Mouse (Mus musculus) naive thymus-derived CD4-positive, alpha-beta T cell, adult 5 months (primary cell): Measurements from ENCODE around the gene Gm11627. TPM values are rescaled to one million over a fixed set of nuclear protein-coding genes. Genes with fewer than 3 reads are reported as not detected.

Source experiments
- polyA plus RNA-seq: library from polyadenylated mRNA; unstranded; fragments of 100-300 nt; shearing (Covaris generic); gene quantifications from one replicate; pipeline ENCODE4 v1.2.1, GENCODE M21; 2017

Gene Gm11627
- not detected for polyA plus RNA-seq

DNA sequence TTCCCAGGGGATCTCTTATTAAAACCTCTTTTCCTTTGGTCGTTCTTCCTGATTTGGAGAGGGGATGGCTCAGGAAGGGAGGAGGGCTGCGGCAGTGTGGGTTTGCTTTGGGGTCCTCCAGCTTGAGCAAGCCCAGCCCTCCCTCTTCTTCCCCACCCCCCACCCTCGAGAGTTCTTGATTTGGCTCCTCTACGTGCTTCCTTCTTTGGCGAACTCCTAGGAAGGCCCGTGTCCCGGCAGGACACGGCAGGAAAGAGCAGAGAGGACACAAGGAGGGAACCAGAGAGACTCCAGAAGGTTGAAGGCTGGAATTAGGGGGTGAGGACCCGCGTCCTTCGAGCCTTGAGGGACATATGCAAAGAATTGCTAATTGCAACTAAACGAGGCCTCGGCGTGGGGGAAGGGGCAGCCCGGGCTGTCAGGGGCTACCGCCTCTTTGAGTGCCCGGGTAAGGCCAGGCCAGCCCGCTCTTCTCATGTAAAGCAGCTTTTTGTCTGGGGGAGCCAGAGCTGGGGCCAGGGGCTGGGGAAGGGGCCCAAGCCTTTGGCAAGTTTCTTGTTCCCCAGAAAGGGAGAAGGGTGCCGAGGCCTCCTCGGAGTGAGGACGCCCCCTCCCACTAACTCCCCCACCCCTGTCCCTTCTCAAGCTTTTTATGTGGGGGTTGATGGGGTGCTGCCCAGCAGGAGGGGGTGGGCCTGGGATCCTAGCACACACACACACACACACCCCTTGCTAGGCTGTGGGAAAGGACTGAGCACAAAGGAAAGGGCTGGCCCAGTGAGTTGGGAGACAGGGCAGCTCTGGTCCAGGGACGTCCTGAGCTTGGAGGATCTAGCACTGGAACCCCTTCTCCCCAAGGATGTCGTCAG lies at the start of gene Gm11627:
Gm11627 (minus strand) TSS at position 297 of the 869 bp plus-strand sequence.

DNA sequence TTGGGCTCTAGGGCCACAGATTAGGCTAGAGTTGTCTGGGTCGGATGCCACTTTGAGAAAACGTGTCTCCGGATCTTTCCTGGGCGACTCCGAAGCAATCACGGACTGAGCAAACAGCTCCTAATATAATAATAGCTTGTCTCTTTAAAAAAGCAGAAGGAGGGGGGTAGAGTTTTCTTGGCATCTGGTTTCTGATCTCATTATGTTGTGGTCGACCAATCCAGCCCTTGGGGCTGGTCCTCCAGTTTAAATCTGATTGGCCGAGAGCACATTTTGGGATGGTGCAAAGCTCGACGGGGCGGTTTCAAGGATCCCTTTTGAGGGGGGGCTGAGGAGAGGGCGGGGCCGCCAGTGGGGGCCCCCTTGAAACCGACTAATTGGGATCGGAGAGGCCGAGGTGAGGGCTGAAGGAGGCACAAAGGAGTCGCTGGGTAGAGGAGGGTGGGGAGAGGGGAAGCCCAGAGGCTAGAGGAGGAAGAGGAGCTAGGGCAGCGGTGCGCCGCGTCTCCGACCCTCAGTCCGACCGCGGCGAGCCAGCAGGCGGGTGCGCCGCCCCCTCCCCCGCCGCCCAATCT lies 24.8 kb upstream of the Gm11627 start, which contains the start of gene Fzd2:
Fzd2 (plus strand) TSS at position 387 of the 575 bp plus-strand sequence.

DNA sequence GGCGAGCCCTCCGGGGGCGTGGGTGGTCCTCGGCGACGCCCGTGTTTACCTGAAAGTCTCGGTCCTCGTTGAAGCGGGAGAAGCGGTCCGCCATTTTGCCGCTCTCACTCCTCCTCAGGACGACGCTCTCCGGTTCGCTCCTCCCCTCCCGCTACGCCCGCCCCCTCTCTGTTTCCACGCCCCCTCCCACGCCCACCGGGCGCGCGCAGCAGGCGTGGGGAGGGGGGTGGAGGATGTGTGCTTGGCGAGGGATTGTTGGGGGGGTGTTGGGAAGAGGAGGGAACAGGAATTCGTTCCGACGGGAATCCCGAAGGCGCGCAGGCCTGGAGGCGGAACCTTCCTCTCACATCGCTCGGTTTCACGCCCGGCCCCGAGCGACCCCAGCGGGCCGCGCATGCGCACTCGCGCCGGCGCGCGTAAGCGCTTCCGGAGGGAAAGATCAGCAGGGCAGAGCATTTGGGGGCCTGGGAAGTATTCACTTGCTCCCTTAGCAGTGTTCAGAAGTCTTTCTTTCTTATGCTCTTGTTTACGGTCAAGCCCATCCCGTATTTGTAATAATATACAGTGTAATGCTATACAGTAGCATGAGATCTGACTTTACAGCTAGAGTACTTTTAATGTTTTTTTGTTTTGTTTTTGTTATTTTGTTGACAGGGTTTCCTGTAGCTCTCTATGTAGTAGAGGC lies 23.1 kb downstream of the Gm11627 start, which contains the start of gene Gpatch8:
Gpatch8 (minus strand) TSS at position 362 of the 685 bp plus-strand sequence.

Other genes starting within 250 kb of the Gm11627 start
- not detected for gene Slc4a1, start 213.3 kb downstream of the Gm11627 start, polyA plus RNA-seq
- gene Rundc3a, start 186.1 kb downstream of the Gm11627 start, polyA plus RNA-seq, result 4.2 TPM
- gene Slc25a39, start 171.5 kb downstream of the Gm11627 start, polyA plus RNA-seq, result 46.0 TPM
- gene Grn, start 149.1 kb downstream of the Gm11627 start, polyA plus RNA-seq, result 11.8 TPM
- not detected for gene Fam171a2, start 131.8 kb downstream of the Gm11627 start, polyA plus RNA-seq
- gene Itga2b, start 109.3 kb downstream of the Gm11627 start, polyA plus RNA-seq, result 2.0 TPM
- 70.4 TPM for gene Gpatch8, start 23.1 kb downstream of the Gm11627 start, polyA plus RNA-seq
- gene Fzd2, start 24.9 kb upstream of the Gm11627 start, polyA plus RNA-seq, result not detected
- gene Meioc, start 84.3 kb upstream of the Gm11627 start, polyA plus RNA-seq, result not detected
- 36.0 TPM for gene Ccdc43, start 118.3 kb upstream of the Gm11627 start, polyA plus RNA-seq
- gene Adam11, start 182.0 kb upstream of the Gm11627 start, polyA plus RNA-seq, result not detected
- not detected for gene Gjc1, start 240.2 kb upstream of the Gm11627 start, polyA plus RNA-seq